Mouse (Mus musculus): ENCODE results near the gene Tcf7l1. TPM values are rescaled to one million over a fixed set of nuclear protein-coding genes. Genes with fewer than 3 reads are reported as not detected.
A peak's percentile ranks its signal among the peaks of the same experiment; 100 is the strongest.

The Tcf7l1 gene
- total RNA-seq, 2 experiments from 2014 or later, result 6.0 TPM

DNA sequence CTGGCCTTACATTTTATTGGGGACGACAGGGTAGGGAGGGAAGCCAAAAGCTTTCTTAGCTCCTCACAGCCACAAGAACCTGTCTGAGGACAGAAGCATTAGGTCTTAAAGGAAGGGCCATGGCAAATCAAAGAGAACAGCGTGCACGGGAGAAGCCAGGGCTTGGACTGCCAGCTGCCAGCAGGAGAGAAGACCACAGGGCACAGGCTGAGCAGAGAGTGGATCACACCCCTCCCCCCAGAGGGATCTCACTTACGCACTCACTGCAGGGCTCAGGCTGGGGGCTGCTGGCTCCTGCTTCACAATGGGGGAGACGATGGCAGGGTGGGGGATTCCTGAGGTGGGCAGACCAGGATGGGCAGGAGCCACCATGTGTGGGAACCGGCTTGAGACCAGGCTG, 157.4 kb downstream of the Tcf7l1 start:
- no peak for DNase-seq (ENCODE audit: low spot score in 2 of 2)

- DNase-seq (ENCODE audit: low spot score in 2 of 2), result no peak
These were observed 158.1 kb downstream of the Tcf7l1 start for GRCm38 (mm10) chr6:72630961-72631360.

- DNase-seq (ENCODE audit: low spot score in 2 of 2), result no peak
These were observed 158.7 kb downstream of the Tcf7l1 start for GRCm38 (mm10) chr6:72630370-72630769.

GRCm38 (mm10) chr6:72627276-72627675, 161.8 kb downstream of the Tcf7l1 start:
- DNase-seq (ENCODE audit: low spot score in 2 of 2), result peak; percentile 37 to 60

DNA sequence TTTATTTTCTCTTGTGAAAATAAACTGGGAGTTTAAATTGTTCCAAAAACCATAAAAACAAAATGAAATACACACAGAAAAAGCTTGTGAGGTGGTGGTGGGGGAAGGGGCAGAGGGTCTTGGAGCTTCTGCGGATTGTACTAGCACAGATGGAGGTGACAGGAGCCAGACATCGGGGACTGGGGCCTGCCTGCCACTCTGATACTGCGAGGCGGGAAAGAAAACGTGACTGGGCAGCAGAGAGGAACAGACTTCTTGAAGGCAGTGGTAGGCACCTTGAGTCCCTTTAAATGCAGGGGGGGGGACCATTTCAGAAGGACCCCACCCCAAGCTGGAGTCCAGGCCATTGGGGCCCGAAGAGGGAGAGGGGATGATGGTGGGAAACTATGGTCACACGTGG, 162.7 kb downstream of the Tcf7l1 start:
- DNase-seq (ENCODE audit: low spot score in 2 of 2), result no peak

DNA sequence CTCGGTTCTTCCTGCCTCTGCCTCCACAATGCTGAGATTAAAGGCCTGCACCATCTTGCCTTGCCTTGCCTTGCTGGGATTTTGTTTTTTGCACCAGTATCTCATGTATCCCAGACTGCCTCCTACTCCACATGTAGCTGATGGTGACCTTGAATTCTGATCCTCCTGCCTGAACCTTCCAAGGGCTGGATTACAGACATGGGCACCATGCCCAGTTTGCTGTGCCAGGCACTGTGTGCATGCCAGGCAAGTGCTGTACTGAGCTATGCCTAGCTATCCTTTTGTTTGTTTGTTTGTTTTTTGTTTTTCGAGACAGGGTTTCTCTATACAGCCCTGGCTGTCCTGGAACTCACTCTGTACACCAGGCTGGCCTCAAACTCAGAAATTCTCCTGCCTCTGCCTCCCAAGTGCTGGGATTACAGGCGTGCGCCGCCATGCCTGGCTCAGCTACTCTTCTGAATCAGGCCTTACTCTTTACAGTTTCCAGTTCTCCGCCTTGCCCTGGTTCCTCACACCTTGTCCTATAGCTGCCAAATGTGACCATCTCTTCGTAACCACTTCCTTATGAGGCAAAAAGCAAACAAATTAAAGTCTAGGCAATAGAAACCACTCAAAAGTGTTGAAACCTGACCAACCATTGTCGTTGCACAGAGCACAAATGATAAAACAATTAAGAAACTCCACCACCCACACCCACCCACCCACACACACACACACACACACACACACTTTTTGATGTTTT, 165.2 kb downstream of the Tcf7l1 start:
- DNase-seq (ENCODE audit: low spot score in 2 of 2), result no peak

DNA sequence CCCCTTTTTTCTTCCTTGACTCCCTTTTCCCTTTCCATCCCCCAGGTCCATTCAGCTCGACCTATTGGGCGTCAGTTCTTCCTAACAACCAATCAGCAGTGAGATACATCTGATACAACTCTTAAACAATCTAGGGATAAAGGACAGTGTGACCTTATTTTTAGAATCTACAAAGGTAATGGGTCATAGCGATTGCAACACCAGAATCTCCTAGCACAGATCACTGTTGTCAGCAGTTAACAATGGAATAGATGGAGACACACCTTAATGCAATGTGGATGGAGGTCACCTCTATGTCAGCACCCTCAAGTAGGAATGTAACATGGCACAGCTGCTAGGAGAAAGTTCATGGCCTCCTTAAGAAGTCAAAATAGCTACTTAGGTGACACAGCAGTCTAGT, 166.1 kb downstream of the Tcf7l1 start:
- DNase-seq (ENCODE audit: low spot score in 2 of 2), result no peak

DNA sequence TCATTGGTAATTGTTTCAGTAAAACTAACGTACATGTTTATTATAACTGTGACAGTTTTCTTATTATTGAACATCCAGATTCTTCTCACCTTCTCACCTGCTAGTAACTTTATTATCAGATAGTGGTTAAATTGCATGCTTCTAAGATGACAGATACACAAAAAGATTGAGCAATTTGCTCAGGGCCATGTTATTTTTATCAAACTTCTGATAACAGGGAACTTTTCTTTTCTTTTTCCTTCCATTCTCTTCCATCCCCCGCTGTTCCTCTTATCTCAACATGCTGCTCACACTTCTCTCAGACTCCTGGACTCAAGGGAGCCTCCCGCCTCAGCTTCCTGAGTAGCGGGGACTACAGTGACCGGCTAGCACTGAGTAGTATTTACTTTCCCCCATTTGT, 168.1 kb downstream of the Tcf7l1 start:
- no peak for DNase-seq (ENCODE audit: low spot score in 2 of 2)

- DNase-seq (ENCODE audit: low spot score in 2 of 2), result no peak
These were observed 169.1 kb downstream of the Tcf7l1 start for GRCm38 (mm10) chr6:72619734-72620532.

GRCm38 (mm10) chr6:72616643-72617288, 172.3 kb downstream of the Tcf7l1 start, which contains the start of gene Tgoln1:
Tgoln1 (minus strand) TSS chr6:72617000.
- DNase-seq (ENCODE audit: low spot score in 2 of 2), result peak; percentile 92 to 94

DNA sequence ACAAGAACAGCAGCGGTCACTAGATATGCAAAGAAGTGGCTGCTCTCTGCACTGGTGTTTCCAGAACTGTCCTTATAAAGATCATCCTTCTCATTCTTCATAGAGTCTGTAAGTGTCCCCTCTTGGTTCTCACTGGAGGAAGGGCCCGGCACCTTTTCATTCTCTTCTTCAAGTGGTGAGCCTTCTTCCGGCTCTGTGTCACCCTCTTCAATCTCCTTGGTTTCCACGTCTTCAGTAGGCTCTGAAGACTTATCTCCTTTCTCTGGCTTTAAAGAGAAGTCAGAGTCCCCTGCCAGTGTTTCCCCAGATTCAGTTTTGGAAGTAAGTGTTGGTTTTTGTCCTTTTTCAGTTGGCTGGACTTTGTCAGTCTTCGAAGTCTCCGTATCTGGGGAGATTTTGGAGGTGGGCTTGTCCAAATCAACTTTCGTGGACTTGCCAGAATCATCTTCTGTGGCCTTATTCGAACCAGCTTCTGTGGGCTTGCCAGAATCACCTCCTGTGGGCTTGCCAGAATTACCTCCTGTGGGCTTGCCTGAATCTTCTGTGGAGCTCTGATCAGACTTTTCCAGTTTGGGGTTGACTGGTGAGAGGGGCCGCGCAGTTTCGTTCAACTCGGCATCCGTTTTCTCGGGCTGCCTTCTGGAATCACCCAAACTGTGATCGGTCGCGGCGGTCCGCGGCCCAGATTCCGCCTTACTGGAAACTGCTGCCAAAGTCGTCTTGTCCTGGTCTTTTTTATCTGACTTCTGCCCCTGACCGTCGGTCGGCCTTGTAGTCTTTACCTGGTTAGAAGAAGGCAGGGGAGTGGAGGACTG, 173.3 kb downstream of the Tcf7l1 start:
- no peak for DNase-seq (ENCODE audit: low spot score in 2 of 2)

- no peak for DNase-seq (ENCODE audit: low spot score in 2 of 2)
These were observed 173.9 kb downstream of the Tcf7l1 start for GRCm38 (mm10) chr6:72615151-72615550.

DNA sequence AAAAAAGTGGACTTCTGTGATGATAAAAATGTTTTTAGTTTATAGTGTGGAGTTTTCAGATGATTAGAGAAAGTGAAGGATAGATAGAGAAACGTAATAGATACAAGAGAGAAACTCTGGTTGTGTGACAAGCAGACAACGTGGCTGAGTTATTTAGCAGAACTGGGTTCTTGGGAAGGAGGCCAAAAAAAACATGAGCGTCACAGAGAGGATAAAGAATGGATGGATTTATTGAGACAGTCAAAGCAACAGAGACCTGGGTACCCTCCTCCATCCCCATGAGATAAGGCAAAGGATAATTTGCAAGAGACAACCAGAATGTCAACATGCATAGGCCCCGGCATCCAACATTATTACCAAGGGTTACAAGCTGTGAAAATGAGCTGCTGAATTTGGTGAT, 178.8 kb downstream of the Tcf7l1 start:
- no peak for DNase-seq (ENCODE audit: low spot score in 2 of 2)

DNA sequence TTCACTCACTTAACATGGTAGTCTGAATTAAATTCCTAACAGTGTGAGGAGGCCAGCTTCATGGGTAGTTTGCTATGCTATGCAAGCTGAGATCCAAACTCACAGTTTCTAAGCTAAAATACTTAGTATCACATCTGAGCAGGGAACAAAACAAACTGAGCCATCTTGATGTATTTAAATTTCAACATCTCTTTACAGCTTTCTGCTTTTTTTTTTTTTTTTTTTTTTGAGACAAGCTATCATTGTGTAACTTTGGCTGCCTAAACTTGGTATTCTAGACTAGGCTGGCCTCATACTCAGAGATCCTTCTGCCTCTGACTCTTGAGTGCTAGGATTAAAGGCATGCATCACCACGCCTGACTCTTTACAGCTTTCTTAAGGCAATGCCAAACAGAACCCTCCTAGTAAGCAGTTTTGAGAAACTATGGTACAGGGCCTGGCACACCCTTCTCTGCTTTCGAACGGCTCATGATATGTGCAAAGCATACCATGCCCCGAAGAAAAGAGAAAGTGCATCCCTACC, 180.3 kb downstream of the Tcf7l1 start:
- DNase-seq (ENCODE audit: low spot score in 2 of 2), result no peak

DNA sequence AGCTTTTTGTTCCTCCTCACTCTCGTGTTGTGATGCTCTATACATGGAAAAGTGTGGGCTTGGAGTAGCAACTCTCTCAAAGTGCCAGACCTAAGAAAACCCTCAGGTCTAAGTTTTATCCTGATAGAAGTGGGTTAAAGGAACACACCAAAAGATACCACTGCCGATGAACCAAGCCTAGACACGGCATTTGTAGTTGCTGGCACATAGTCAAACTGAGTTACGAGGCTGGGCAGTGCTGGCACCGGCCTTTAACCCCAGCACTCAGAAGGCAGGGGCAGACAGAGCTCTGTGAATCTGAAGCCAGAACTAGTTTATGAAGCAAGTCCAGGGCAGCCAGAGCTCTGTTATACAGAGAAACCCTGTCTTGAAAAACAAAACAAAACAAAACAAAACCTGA, 181.4 kb downstream of the Tcf7l1 start:
- no peak for DNase-seq (ENCODE audit: low spot score in 2 of 2)

DNA sequence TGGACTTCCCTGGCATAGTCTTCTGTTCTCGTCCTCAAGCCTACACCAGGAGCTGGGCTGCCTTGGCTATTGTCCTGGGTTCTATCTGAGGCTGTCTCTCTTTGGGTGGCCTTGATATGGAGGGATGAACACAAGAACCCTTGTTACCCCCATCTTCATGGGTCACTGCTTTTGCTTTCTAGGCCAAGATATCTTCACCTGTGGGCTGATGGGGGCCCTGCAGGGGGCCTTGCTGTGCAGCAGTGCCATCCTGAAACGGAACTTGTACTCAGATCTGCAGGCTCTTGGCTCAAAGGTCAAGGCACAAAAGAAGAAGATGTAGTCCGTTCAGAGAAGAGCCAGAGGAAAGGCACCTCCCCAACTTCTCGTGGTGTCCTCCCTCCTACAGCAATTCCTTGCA, 182.0 kb downstream of the Tcf7l1 start:
- DNase-seq (ENCODE audit: low spot score in 2 of 2), result no peak

GRCm38 (mm10) chr6:72604066-72604465, 185.0 kb downstream of the Tcf7l1 start:
- no peak for DNase-seq (ENCODE audit: low spot score in 2 of 2)

DNA sequence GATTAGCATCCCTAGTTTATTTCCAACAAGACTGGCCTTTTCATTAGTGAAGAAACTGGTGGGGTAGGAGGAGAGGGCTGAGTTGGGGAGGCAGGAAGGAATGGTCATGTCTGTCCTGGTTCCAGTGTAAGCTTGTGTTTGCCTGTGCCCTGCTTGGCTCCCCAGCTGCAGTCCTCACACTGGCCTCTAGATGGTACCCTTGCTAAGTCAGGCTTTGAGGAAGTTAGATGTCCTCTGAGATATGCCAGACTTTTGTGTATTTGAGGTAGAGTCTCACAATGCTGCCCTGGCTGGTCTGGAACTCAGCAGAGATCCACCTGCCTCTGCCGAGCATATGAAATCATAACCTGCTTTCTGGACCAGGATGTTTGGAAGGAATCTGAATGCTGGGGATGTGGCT, 187.3 kb downstream of the Tcf7l1 start:
- DNase-seq (ENCODE audit: low spot score in 2 of 2), result peak; percentile 87 to 88

DNA sequence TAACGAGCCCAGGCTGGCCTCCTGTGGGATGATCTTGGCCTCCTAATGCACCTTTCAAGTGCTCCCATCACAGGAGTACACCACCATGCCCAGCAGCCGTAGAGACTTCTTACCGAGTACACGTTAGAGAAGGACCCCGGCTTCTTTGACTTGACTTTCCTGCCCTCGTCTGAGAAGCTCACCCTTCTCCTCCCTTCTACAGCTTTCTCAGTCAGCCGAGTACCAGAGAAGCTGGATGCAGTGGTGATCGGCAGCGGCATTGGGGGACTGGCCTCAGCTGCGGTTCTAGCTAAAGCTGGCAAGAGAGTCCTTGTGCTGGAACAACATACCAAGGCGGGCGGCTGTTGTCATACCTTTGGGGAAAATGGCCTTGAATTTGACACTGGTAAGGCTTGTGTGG, 188.3 kb downstream of the Tcf7l1 start:
- DNase-seq (ENCODE audit: low spot score in 2 of 2), result no peak

DNA sequence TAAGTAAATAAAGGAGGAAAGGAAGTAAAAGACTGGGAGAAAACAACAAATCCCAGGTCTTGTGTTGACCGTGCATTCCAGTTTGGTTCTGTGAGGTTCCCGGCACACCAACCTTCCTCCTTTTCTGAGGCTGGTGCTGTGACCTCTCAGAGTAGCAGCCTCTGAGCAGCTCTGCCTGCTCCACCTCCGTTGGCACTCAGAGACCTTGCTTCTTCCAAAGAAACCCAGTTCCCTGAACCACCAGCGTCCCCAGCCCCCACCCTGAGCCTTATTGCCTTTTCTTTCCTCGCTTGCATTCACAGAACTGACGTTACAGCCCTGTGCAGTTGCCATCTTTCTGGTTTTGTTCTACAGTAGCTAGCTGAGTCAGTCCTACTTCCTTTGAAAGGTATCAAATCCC, 188.8 kb downstream of the Tcf7l1 start:
- DNase-seq (ENCODE audit: low spot score in 2 of 2), result no peak

All from layer of hippocampus, postnatal 10 days (tissue).